ENCODE assay signal across 9 mouse cellular contexts in the genomic region with DNA sequence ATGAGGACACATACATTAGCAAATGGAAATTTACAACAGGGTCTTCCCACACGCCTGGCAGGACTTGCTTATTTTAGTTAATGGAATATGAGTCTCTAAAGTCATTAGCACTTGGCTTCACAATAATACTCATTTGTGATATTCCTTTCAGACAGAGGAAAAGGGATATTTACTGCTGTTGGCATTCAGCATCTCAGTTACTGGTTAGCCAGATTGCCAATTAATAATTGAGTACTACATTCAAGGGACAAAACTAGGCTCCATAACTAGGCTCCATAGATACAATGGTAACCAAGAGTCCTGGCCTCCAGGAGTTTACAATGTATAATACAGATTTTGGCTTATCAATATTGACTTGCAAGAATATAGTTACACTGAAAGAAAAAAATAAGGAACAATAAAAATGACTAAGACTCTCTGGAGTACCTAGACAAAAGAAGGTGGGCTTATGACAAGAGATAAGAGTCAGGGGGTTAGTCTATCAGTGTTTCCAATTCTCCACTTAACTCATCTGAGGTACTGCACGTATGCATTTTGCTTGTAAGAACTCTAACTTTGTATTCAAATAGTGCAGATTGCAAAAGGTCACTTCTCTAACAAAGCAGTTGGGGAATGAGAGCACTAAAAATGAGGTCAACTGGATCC. TPM values are rescaled to one million over a fixed set of nuclear protein-coding genes. Genes with fewer than 3 reads are reported as not detected.
DNase-seq lines count a peak whose midpoint lies in the region; ATAC-seq lines count a peak whose summit lies in the region.
"Had no signal": no experiment of that assay in that cellular context is flagged by ENCODE, and none has a peak within 500 bp of the region (broad histone marks: within the 10 kb centered on the region; RNA-seq: fewer than 3 reads in every experiment).

No protein-coding gene starts in this region.

- H3K4me2 ChIP-seq in lung, embryonic 15.5 days, result peak overlapping the region; percentile 81
- H3K4me2 ChIP-seq in forebrain, embryonic 13.5 days, result peak overlapping the region; percentile 93
- H3K4me2 ChIP-seq in limb, embryonic 11.5 days (ENCODE audit: low read depth, severe bottlenecking), result peak overlapping the region; percentile 66
- peak overlapping the region; percentile 77 for H3K4me2 ChIP-seq in neural tube, embryonic 15.5 days

- no peak for ATAC-seq in lung, embryonic 15.5 days (ENCODE audit: borderline replicate concordance, extremely low read depth, low FRiP score, low TSS enrichment)
- no peak for ATAC-seq in forebrain, embryonic 13.5 days
- no peak for ATAC-seq in limb, embryonic 11.5 days (ENCODE audit: insufficient number of reproducible peaks, low FRiP score, low TSS enrichment, low read depth)
- no peak for ATAC-seq in neural tube, embryonic 15.5 days (ENCODE audit: low FRiP score)

- WGBS in lung, embryonic 15.5 days, result 51% methylated on average over 2 of the region's 2 CpGs
- WGBS in forebrain, embryonic 13.5 days, result 60% methylated on average over 2 of the region's 2 CpGs
- WGBS in limb, embryonic 11.5 days, result 71% methylated on average over 2 of the region's 2 CpGs
- WGBS in neural tube, embryonic 15.5 days, result 48% methylated on average over 2 of the region's 2 CpGs

- no peaks in the 10 kb centered on the region for H3K36me3 ChIP-seq in lung, embryonic 15.5 days
- H3K36me3 ChIP-seq in forebrain, embryonic 13.5 days (ENCODE audit: poor library complexity, severe bottlenecking), result no peaks in the 10 kb centered on the region
- no peaks in the 10 kb centered on the region for H3K36me3 ChIP-seq in limb, embryonic 11.5 days (ENCODE audit: control insufficient read depth, insufficient read depth, low read length)
- H3K36me3 ChIP-seq in neural tube, embryonic 15.5 days, result no peaks in the 10 kb centered on the region

- H3K9ac ChIP-seq in lung, embryonic 15.5 days, result no peak overlapping the region
- peak overlapping the region; percentile 96 for H3K9ac ChIP-seq in forebrain, embryonic 13.5 days
- H3K9ac ChIP-seq in limb, embryonic 11.5 days (ENCODE audit: low read length), result no peak overlapping the region
- peak overlapping the region; percentile 97; the same call in 1 of the 2 replicates for H3K9ac ChIP-seq in neural tube, embryonic 15.5 days (replicated peaks)

- no peaks in the 10 kb centered on the region for H3K9me3 ChIP-seq in lung, embryonic 15.5 days
- H3K9me3 ChIP-seq in forebrain, embryonic 13.5 days (replicated peaks), result no peaks in the 10 kb centered on the region
- no peaks in the 10 kb centered on the region for H3K9me3 ChIP-seq in limb, embryonic 11.5 days (ENCODE audit: control insufficient read depth, low read length)
- H3K9me3 ChIP-seq in neural tube, embryonic 15.5 days (replicated peaks), result no peaks in the 10 kb centered on the region

- no peaks in the 10 kb centered on the region for H3K27me3 ChIP-seq in lung, embryonic 15.5 days
- no peaks in the 10 kb centered on the region for H3K27me3 ChIP-seq in forebrain, embryonic 13.5 days
- no peaks in the 10 kb centered on the region for H3K27me3 ChIP-seq in limb, embryonic 11.5 days (ENCODE audit: control insufficient read depth, insufficient read depth, low read length)
- H3K27me3 ChIP-seq in neural tube, embryonic 15.5 days (replicated peaks), result no peaks in the 10 kb centered on the region

- H3K4me3 ChIP-seq in lung, embryonic 15.5 days, result peak overlapping the region; percentile 82
- peak overlapping the region; percentile 91 for H3K4me3 ChIP-seq in forebrain, embryonic 13.5 days
- H3K4me3 ChIP-seq in limb, embryonic 11.5 days (ENCODE audit: low read depth, low read length), result peak overlapping the region; percentile 91; the same call in 1 of the 2 replicates
- peak overlapping the region; percentile 88 for H3K4me3 ChIP-seq in neural tube, embryonic 15.5 days (replicated peaks)

- H3K27ac ChIP-seq in lung, embryonic 15.5 days, result no peak overlapping the region
- H3K27ac ChIP-seq in forebrain, embryonic 13.5 days, result no peak overlapping the region
- no peak overlapping the region for H3K27ac ChIP-seq in limb, embryonic 11.5 days (replicated peaks; ENCODE audit: low read depth, low read length)
- no peak overlapping the region for H3K27ac ChIP-seq in neural tube, embryonic 15.5 days (replicated peaks)

- DNase-seq in lung, postnatal 14 days, result no peak
- no peak for DNase-seq in limb, embryonic 11.5 days (ENCODE audit: low spot score)
- DNase-seq in spleen, postnatal 36 days (ENCODE audit: low spot score in 2 of 2), result no peak
- DNase-seq in adrenal gland, postnatal 4 days (ENCODE audit: low spot score in 2 of 2), result no peak
- DNase-seq in frontal cortex, postnatal 25 days (ENCODE audit: low spot score in 2 of 2), result no peak
- DNase-seq: left cerebral cortex, postnatal 4 days had no signal

- H3K4me1 ChIP-seq in lung, embryonic 15.5 days, result peaks cover 38% of the 10 kb centered on the region
- H3K4me1 ChIP-seq in forebrain, embryonic 13.5 days, result peaks cover 62% of the 10 kb centered on the region
- peaks cover 12% of the 10 kb centered on the region; the same call in 1 of the 2 replicates for H3K4me1 ChIP-seq in limb, embryonic 11.5 days (ENCODE audit: control insufficient read depth, insufficient read depth, low read length)
- H3K4me1 ChIP-seq in neural tube, embryonic 15.5 days, result peaks cover 61% of the 10 kb centered on the region

RNA-seq across cellular contexts. Expression of a gene that starts 2.0 kb away (rescaled TPM):
- polyA plus RNA-seq in lung, embryonic 15.5 days (2015; fragmentation: Nextera tagmentation; extraction: Ambion mirVana), result 83.3 and 88.4 TPM in 2 replicates
- polyA plus RNA-seq in forebrain, embryonic 13.5 days (2015; fragmentation: Nextera tagmentation; extraction: Ambion mirVana), result 98.6 and 106 TPM in 2 replicates
- polyA plus RNA-seq in limb, embryonic 11.5 days (2014; fragmentation: Nextera tagmentation; extraction: Ambion mirVana), result 102 and 119 TPM in 2 replicates
- 108 and 110 TPM in 2 replicates for polyA plus RNA-seq in neural tube, embryonic 15.5 days (2015; fragmentation: Nextera tagmentation; extraction: Ambion mirVana)
- 100 to 1,000 TPM; 171 to 173 TPM for total RNA-seq in adrenal gland, postnatal 4 days (2021)

Comparison
In these comparisons a context has a peak if more than half of its experiments do, and no peak if none do; other contexts are left out.
1. H3K9ac ChIP-seq: peak in forebrain, embryonic 13.5 days (single experiment) and neural tube, embryonic 15.5 days (single experiment); none in lung, embryonic 15.5 days (single experiment) and limb, embryonic 11.5 days (single experiment).
2. Peak in every context shown above with its lines, with median percentiles within 50 percentile points of each other: H3K4me2 ChIP-seq and H3K4me3 ChIP-seq.